Mouse (Mus musculus) hindbrain, embryonic 14.5 days (tissue): ENCODE data around the gene Fam216b. TPM values are rescaled to one million over a fixed set of nuclear protein-coding genes. Genes with fewer than 3 reads are reported as not detected.

Experiments
- ATAC-seq: fragments of 200-750 bp; cut with Nextera tagmentation; 2 replicates; pipeline ENCODE4 v1.8.0; 2017; ENCODE audit warnings: moderate number of reproducible peaks, mild to moderate bottlenecking, moderate TSS enrichment, moderate library complexity; ENCODE audit not compliant: low FRiP score
- DNase-seq: peaks from one replicate; pipeline ENCODE4 v3.0.0-alpha.2; 2015; ENCODE audit warnings: low spot score
- H3K27ac ChIP-seq: fragments of 300-500 bp; sonication (generic); 2 replicates; pipeline ENCODE4 v1.5.1; 2014; ENCODE audit warnings: mild to moderate bottlenecking, moderate library complexity
- H3K27me3 ChIP-seq: fragments of 300-500 bp; sonication (generic); 2 replicates; pipeline ENCODE4 v1.6.1; 2014; ENCODE audit warnings: mild to moderate bottlenecking, low read length, mixed read lengths; ENCODE audit not compliant: control insufficient read depth, insufficient read depth
- H3K36me3 ChIP-seq: fragments of 300-500 bp; sonication (generic); replicated peaks from 2 replicates; pipeline ENCODE4 v1.6.1; 2014; ENCODE audit not compliant: control insufficient read depth, insufficient read depth
- H3K4me1 ChIP-seq: fragments of 300-500 bp; sonication (generic); replicated peaks from 2 replicates; pipeline ENCODE4 v1.6.1; 2014; ENCODE audit warnings: antibody characterized with exemption, low read length, mixed read lengths; ENCODE audit not compliant: control insufficient read depth, insufficient read depth
- H3K4me2 ChIP-seq: fragments of 300-500 bp; sonication (generic); replicated peaks from 2 replicates; pipeline ENCODE4 v1.6.1; 2014; ENCODE audit warnings: mild to moderate bottlenecking, moderate library complexity
- H3K4me3 ChIP-seq: fragments of 300-500 bp; sonication (generic); replicated peaks from 2 replicates; pipeline ENCODE4 v1.5.1; 2014; ENCODE audit warnings: mild to moderate bottlenecking, low read length
- H3K9ac ChIP-seq: fragments of 300-500 bp; sonication (generic); 2 replicates; pipeline ENCODE4 v1.6.1; 2014
- H3K9me3 ChIP-seq: fragments of 300-500 bp; sonication (generic); 2 replicates; pipeline ENCODE4 v1.6.1; 2016; ENCODE audit warnings: low read length; ENCODE audit not compliant: control insufficient read depth
- WGBS: fragments of 180-500 bp; shearing (Covaris S2); extraction: QIAGEN DNeasy Blood & Tissue Kit; methylation state at CpG from one replicate; pipeline ENCODE4 v1.1.7; 2014; 5-methylcytosine and 5-hydroxymethylcytosine counted together
- polyA plus RNA-seq: library from polyadenylated mRNA; unstranded; fragments of >200 nt; fragmentation: Nextera tagmentation; extraction: Ambion mirVana; gene quantifications from 2 replicates; pipeline ENCODE4 v1.2.1, GENCODE M21; 2014

The Fam216b gene
- polyA plus RNA-seq, 1 experiment from 2014 or later, result 1.2 TPM

DNA sequence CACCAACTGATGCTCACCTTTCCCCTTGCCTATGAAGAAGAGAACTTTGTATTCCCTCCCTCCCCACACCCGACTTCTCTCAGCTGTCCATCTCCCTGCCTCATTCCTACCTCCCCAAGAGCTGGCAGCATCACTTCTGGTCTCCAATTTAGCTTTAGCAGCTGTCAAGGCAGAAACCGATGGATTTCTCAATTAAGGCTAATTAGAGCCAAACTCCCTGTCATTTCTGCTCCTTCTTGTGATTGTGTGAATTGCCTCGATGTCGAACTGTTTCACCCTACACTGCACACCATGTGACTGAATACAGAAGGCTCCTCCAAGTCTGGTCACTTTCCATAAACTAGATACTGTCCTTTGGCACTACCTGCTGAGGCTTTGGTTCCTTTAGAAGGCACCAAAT, 20.6 kb upstream of the Fam216b start:
- H3K27me3 ChIP-seq, result no peaks in the 10 kb centered on the region
- no peaks in the 10 kb centered on the region for H3K9me3 ChIP-seq
- H3K4me2 ChIP-seq, result no peak overlapping the region
- no peak overlapping the region for H3K27ac ChIP-seq
- no peak overlapping the region for H3K4me3 ChIP-seq
- 59% methylated on average over 4 of the region's 4 CpGs for WGBS
- H3K4me1 ChIP-seq, result no peaks in the 10 kb centered on the region
- ATAC-seq (no peak), DNase-seq (no peak)
- H3K9ac ChIP-seq, result no peak overlapping the region
- H3K36me3 ChIP-seq, result no peaks in the 10 kb centered on the region

- no peaks in the 10 kb centered on the region for H3K4me1 ChIP-seq
- no peak overlapping the region for H3K27ac ChIP-seq
- no peaks in the 10 kb centered on the region for H3K27me3 ChIP-seq
- no peaks in the 10 kb centered on the region for H3K36me3 ChIP-seq
- no peak overlapping the region for H3K4me2 ChIP-seq
- ATAC-seq (no peak), DNase-seq (no peak)
- no peaks in the 10 kb centered on the region for H3K9me3 ChIP-seq
- 87% methylated on average over 3 of the region's 3 CpGs for WGBS
- H3K4me3 ChIP-seq, result no peak overlapping the region
- no peak overlapping the region for H3K9ac ChIP-seq
These were observed 19.6 kb upstream of the Fam216b start for GRCm38 (mm10) chr14:78108388-78108787.

- H3K27me3 ChIP-seq, result no peaks in the 10 kb centered on the region
- H3K4me2 ChIP-seq, result no peak overlapping the region
- ATAC-seq (no peak), DNase-seq (no peak)
- WGBS, result 78% methylated on average over 4 of the region's 4 CpGs
- H3K27ac ChIP-seq, result no peak overlapping the region
- H3K4me1 ChIP-seq, result no peaks in the 10 kb centered on the region
- H3K9me3 ChIP-seq, result no peaks in the 10 kb centered on the region
- no peak overlapping the region for H3K9ac ChIP-seq
- H3K4me3 ChIP-seq, result no peak overlapping the region
- no peaks in the 10 kb centered on the region for H3K36me3 ChIP-seq
These were observed 784 bp upstream of the Fam216b start for GRCm38 (mm10) chr14:78089591-78089990.

DNA sequence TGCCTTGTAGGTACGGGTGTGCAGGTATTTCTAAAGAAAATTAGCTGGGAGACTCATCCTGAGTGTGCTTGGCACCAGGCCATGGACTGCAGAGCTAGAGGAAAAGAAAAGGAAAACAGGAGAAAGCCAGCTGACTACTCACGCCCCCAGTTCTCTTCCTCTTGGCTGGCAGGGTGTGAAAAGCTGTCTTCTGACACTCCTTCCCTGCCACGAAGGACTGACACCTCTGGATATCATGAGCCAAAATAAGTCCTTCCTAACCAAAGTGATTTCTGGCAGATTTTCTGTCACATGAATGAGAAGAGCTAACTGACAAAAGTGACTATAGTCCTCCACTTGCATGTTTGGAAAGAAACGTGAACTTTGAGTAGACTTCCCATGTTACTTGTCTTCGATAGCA, 5.3 kb downstream of the Fam216b start:
- 85% methylated on average over 5 of the region's 5 CpGs for WGBS
- H3K4me3 ChIP-seq, result no peak overlapping the region
- ATAC-seq, result no peak

DNA sequence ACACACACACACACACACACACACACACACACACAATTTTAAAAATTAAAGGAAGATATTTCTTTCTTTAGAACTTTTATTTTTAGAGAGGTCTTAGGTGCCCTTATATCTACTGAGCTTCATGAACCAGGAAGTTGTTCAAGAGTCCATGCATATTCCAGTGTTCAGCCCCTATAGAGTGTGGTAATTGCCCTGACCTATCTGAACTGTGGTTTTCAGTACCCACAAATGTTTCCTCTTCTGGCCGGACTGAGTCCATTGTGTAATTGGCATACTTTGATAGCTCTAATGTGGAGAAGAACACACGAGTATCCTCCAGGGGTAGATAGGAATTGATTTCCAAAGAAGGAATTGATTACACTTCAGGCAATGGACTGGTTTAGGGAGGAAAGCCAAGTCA, 11.3 kb downstream of the Fam216b start:
- Histone ChIP-seq H3K27ac (no peak overlapping the region), H3K9ac (no peak overlapping the region), H3K36me3 (no peaks in the 10 kb centered on the region), H3K4me3 (no peak overlapping the region), H3K4me1 (no peaks in the 10 kb centered on the region), H3K27me3 (no peaks in the 10 kb centered on the region), H3K4me2 (no peak overlapping the region), H3K9me3 (no peaks in the 10 kb centered on the region)
- DNase-seq (no peak), ATAC-seq (no peak)
- WGBS, result 57% methylated on average over 2 of the region's 2 CpGs

More for the DNA sequence above, 5.3 kb downstream of the Fam216b start:
- Histone ChIP-seq H3K27ac (no peak overlapping the region), H3K27me3 (no peaks in the 10 kb centered on the region), H3K36me3 (no peaks in the 10 kb centered on the region), H3K9ac (no peak overlapping the region), H3K9me3 (no peaks in the 10 kb centered on the region), H3K4me1 (no peaks in the 10 kb centered on the region), H3K4me2 (no peak overlapping the region)
- DNase-seq, result no peak

DNA sequence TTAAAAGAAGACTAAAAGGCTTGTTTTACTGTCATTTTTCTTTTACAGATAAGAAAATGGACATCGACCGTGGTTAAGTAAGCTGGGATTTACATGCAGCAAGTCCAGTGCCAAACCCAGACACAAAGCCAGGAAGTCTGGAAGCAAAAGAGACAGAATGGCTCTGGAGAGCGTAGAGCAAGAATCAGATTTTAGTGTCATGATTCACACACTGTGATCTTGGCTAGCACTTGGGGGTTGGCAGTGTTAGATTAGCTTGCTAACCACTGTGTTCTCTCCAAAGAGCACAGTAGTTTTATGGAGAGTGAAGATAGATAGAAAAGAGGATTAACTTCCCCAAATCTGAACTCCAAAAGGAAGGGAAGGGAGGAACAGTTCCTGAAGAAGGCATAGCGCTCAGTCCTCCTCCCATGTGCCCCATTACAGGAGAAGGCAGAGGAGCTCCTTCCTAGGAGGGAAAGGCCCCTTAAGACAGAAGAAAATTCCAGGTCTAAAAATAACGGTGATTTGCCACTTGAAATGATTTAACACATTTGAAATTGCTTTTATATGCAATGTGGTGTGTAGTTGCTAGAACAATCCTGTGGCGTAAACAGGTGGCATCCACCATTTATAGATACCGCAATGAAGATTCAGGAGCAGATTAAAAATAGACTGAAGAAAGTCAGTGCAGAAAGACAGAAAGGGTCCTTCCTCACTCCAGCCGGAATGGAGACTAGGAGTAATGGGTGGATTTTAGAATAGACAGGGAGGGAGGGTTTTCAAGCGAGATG, 22.7 kb downstream of the Fam216b start:
- WGBS, result 92% methylated on average over 9 of the region's 9 CpGs
- no peak for ATAC-seq

DNA sequence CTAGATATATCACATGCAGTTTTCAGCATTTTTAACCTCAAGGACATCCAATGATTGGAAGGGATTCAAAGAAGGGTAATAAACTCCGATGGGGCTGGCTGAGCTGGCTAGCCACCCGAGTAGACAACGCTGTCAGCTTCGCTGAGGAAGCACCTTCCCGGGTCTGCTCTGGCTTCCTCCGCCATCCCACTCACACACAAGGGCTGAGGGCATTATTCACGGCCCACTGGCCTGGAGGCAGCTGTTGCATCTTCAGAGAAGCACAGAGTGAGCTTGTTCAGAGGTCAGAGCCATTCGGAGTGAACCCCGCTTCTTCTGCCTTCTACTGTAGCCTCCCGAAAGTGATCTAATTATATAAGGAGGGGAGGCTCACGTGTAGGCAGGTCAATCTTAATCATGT, 26.3 kb downstream of the Fam216b start:
- no peak overlapping the region for H3K27ac ChIP-seq
- no peak overlapping the region for H3K4me3 ChIP-seq
- 0 out of 2 replicates have a peak, but pooled peaks cover 6% of the 10 kb centered on the region for H3K4me1 ChIP-seq
- no peaks in the 10 kb centered on the region for H3K9me3 ChIP-seq
- WGBS, result 79% methylated on average over 11 of the region's 11 CpGs
- no peak overlapping the region for H3K4me2 ChIP-seq
- no peak overlapping the region for H3K9ac ChIP-seq
- no peak for DNase-seq
- no peak for ATAC-seq
- H3K27me3 ChIP-seq, result no peaks in the 10 kb centered on the region
- no peaks in the 10 kb centered on the region for H3K36me3 ChIP-seq

More for the DNA sequence above, 22.7 kb downstream of the Fam216b start:
- no peak overlapping the region for H3K9ac ChIP-seq
- H3K4me1 ChIP-seq, result no peaks in the 10 kb centered on the region
- no peak for DNase-seq
- no peak overlapping the region for H3K4me2 ChIP-seq
- H3K9me3 ChIP-seq, result no peaks in the 10 kb centered on the region
- no peaks in the 10 kb centered on the region for H3K27me3 ChIP-seq
- no peak overlapping the region for H3K27ac ChIP-seq
- no peak overlapping the region for H3K4me3 ChIP-seq
- no peaks in the 10 kb centered on the region for H3K36me3 ChIP-seq

DNA sequence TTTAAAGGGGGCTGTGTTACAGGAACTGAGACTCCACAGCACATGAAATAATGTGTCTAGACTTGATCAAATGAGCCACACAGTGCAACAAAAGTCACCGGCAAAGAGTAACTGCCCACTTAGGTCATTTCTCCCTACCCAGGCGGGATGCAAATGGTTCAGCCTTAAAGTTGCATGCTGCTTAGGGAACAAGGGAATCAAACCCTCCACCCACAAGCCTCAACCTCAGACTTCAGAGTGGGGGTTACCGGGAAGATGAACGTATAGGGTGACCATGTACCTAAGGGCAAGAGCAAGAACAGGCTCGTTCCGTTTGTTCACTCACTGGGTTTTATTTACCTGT, 28.2 kb downstream of the Fam216b start:
- Histone ChIP-seq H3K4me2 (peak overlapping the region; percentile 24; the same call in 1 of the 2 replicates), H3K27ac (peak overlapping the region; percentile 58), H3K27me3 (no peaks in the 10 kb centered on the region), H3K4me3 (no peak overlapping the region), H3K4me1 (0 out of 2 replicates have a peak, but pooled peaks cover 6% of the 10 kb centered on the region), H3K9me3 (no peaks in the 10 kb centered on the region), H3K9ac (no peak overlapping the region), H3K36me3 (no peaks in the 10 kb centered on the region)
- WGBS, result 54% methylated on average over 6 of the region's 6 CpGs
- ATAC-seq, result 0 out of 2 replicates have a peak, but pooled peaks have one; percentile 48
- no peak for DNase-seq

GRCm38 (mm10) chr14:78059878-78060608, 28.8 kb downstream of the Fam216b start:
- Histone ChIP-seq H3K9ac (no peak overlapping the region), H3K27ac (peak overlapping the region; percentile 58), H3K4me3 (no peak overlapping the region), H3K4me2 (peak overlapping the region; percentile 24; the same call in 1 of the 2 replicates), H3K4me1 (0 out of 2 replicates have a peak, but pooled peaks cover 6% of the 10 kb centered on the region), H3K27me3 (no peaks in the 10 kb centered on the region), H3K9me3 (no peaks in the 10 kb centered on the region), H3K36me3 (no peaks in the 10 kb centered on the region)
- whole genome bisulfite sequencing, result 36% methylated on average over 9 of the region's 9 CpGs
- ATAC-seq (peak; percentile 77; the same call in 1 of the 2 replicates), DNase-seq (peak; percentile 75)
